Mouse (Mus musculus) embryonic fibroblast, embryonic 13.5 days (primary cell): Measurements from ENCODE around the gene Fam184a.

ENCODE experiments used
- CTCF ChIP-seq: IDR thresholded peaks from 2 replicates; pipeline ENCODE4 v1.5.1; 2011; ENCODE audit warnings: mild to moderate bottlenecking, control low read depth, low read length, moderate library complexity, borderline replicate concordance; ENCODE audit not compliant: insufficient read depth
- POLR2A ChIP-seq: IDR thresholded peaks from 2 replicates; pipeline ENCODE4 v1.6.1; 2011; ENCODE audit warnings: low read depth, mild to moderate bottlenecking, control low read depth, low read length, moderate library complexity

GRCm38 (mm10) chr10:53585777-53586176 lies 165.1 kb downstream of the Fam184a start:
- TF ChIP-seq POLR2A: no peak
- no peak for TF ChIP-seq CTCF
